Mouse (Mus musculus): ENCODE measurements around the gene Otub1.

DNA sequence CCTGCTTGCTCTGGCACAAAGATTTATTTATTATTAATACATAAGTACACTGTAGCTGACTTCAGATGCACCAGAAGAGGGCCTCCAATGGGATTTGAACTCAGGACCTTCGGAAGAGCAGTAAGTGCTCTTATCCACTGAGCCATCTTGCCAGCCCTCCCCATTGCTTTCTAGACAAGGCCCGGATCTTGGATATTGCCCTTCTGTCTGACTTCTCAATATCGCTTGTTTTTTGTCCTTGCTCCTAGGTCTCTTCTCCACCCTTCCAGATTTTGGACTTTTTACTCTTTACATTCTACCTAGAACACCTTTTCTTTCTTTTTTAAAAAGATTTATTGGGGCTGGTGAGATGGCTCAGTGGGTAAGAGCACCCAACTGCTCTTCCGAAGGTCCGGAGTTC, 12.6 kb upstream of the Otub1 start:
- TF ChIP-seq CTCF (IDR thresholded peaks at IDR 0.05; ENCODE audit: extremely low read depth, insufficient read depth, insufficient read length, insufficient replicate concordance) = no peak
- TF ChIP-seq POLR2A (IDR thresholded peaks at IDR 0.05; ENCODE audit: low read depth, low read length) = no peak

Measured in spleen, adult 2 months (tissue).